Mouse (Mus musculus) erythroblast, embryonic 14.5 days (primary cell): ENCODE data around the gene Ptgs2.

Experiments used
- GATA1 ChIP-seq: IDR thresholded peaks from 2 replicates; pipeline ENCODE4 v1.6.1; 2012; ENCODE audit warnings: low read length, inconsistent platforms, mixed read lengths
- TAL1 ChIP-seq: IDR thresholded peaks from 3 replicates; pipeline ENCODE4 v1.6.1; 2012; ENCODE audit warnings: low read length, inconsistent platforms, mixed read lengths

- TF ChIP-seq TAL1 (no peak), GATA1 (no peak)
Measured at GRCm38 (mm10) chr1:150141939-150142338, 42.1 kb downstream of the Ptgs2 start.
